Mouse (Mus musculus): ENCODE measurements around the gene Gm10197. TPM values are rescaled to one million over a fixed set of nuclear protein-coding genes. Genes with fewer than 3 reads are reported as not detected.

Gm10197 gene
- polyA plus RNA-seq, 1 experiment, result not detected

- Histone ChIP-seq H3K4me2 (ENCODE audit: low read depth) (no peak overlapping the region), H3K27me3 (ENCODE audit: control insufficient read depth, insufficient read depth, insufficient read length) (no peaks in the 10 kb centered on the region), H3K36me3 (ENCODE audit: control insufficient read depth, insufficient read depth) (no peaks in the 10 kb centered on the region), H3K79me2 (ENCODE audit: control insufficient read depth, insufficient read depth) (no peaks in the 10 kb centered on the region), H3K4me3 (no peak overlapping the region), H3ac (ENCODE audit: control insufficient read depth, insufficient read length) (no peak overlapping the region)
- TF ChIP-seq REST (IDR thresholded peaks at IDR 0.05; ENCODE audit: insufficient read depth, insufficient read length), result no peak
These were observed 43.5 kb downstream of the Gm10197 start for GRCm38 (mm10) chr19:53328116-53328515.

GRCm38 (mm10) chr19:53325578-53326295 lies 45.8 kb downstream of the Gm10197 start:
- Histone ChIP-seq H3K4me3 (peak overlapping the region; percentile 23), H3K36me3 (ENCODE audit: control insufficient read depth, insufficient read depth) (no peaks in the 10 kb centered on the region), H3K4me2 (ENCODE audit: low read depth) (peak overlapping the region; percentile 77), H3K79me2 (ENCODE audit: control insufficient read depth, insufficient read depth) (no peaks in the 10 kb centered on the region), H3ac (ENCODE audit: control insufficient read depth, insufficient read length) (no peak overlapping the region), H3K27me3 (ENCODE audit: control insufficient read depth, insufficient read depth, insufficient read length) (no peaks in the 10 kb centered on the region)
- no peak for TF ChIP-seq MAX (IDR thresholded peaks at IDR 0.05; ENCODE audit: low read depth)
- peak; percentile 39 for TF ChIP-seq POLR2A (IDR thresholded peaks at IDR 0.05; ENCODE audit: insufficient read length, low read depth)

GRCm38 (mm10) chr19:53324866-53325265 lies 46.7 kb downstream of the Gm10197 start:
- no peak for TF ChIP-seq USF1 (IDR thresholded peaks at IDR 0.05; ENCODE audit: low read depth)
- no peak for TF ChIP-seq MYOD1 (IDR thresholded peaks at IDR 0.05; ENCODE audit: control insufficient read depth in 1 of 3, insufficient read length in 2 of 3, low read depth in 2 of 3)
- no peak for TF ChIP-seq SRF (IDR thresholded peaks at IDR 0.05; ENCODE audit: control insufficient read depth, insufficient read length, low read depth)
- no peak for TF ChIP-seq POLR2AphosphoS2 (IDR thresholded peaks at IDR 0.05; ENCODE audit: insufficient read length, low read depth)

GRCm38 (mm10) chr19:53322438-53323048 lies 49.0 kb downstream of the Gm10197 start:
- TF ChIP-seq TCF12 (IDR thresholded peaks at IDR 0.05; ENCODE audit: insufficient read depth, poor library complexity, severe bottlenecking), result no peak
- no peak for TF ChIP-seq CEBPB (IDR thresholded peaks at IDR 0.05; ENCODE audit: insufficient read depth, poor library complexity, severe bottlenecking)
- no peak for TF ChIP-seq MAX (IDR thresholded peaks at IDR 0.05; ENCODE audit: low read depth)
- H3K36me3 ChIP-seq (ENCODE audit: control insufficient read depth, insufficient read depth), result no peaks in the 10 kb centered on the region
- H3K79me2 ChIP-seq (ENCODE audit: control insufficient read depth, insufficient read depth), result no peaks in the 10 kb centered on the region
- no peak overlapping the region for H3K4me3 ChIP-seq
- H3ac ChIP-seq (ENCODE audit: control insufficient read depth, insufficient read length), result no peak overlapping the region
- no peak overlapping the region for H3K4me2 ChIP-seq (ENCODE audit: low read depth)
- H3K27me3 ChIP-seq (ENCODE audit: control insufficient read depth, insufficient read depth, insufficient read length), result no peaks in the 10 kb centered on the region

More at GRCm38 (mm10) chr19:53324866-53325265, 46.7 kb downstream of the Gm10197 start:
- Histone ChIP-seq H3K79me2 (ENCODE audit: control insufficient read depth, insufficient read depth) (no peaks in the 10 kb centered on the region), H3K4me2 (ENCODE audit: low read depth) (peak overlapping the region; percentile 77), H3K36me3 (ENCODE audit: control insufficient read depth, insufficient read depth) (no peaks in the 10 kb centered on the region), H3K27me3 (ENCODE audit: control insufficient read depth, insufficient read depth, insufficient read length) (no peaks in the 10 kb centered on the region), H3ac (ENCODE audit: control insufficient read depth, insufficient read length) (no peak overlapping the region), H3K4me3 (peak overlapping the region; percentile 23)

Other genes starting within 250 kb of the Gm10197 start
- 8.3 TPM for gene Add3, start 231.3 kb downstream of the Gm10197 start, polyA plus RNA-seq (2012; fragmentation: generic; extraction: Trizol)
- gene Mxi1, start 61.2 kb downstream of the Gm10197 start, polyA plus RNA-seq (2012; fragmentation: generic; extraction: Trizol), result 11.9 TPM
- gene Smndc1, start 18.8 kb upstream of the Gm10197 start, polyA plus RNA-seq (2012; fragmentation: generic; extraction: Trizol), result 30.8 TPM
- gene Dusp5, start 157.3 kb upstream of the Gm10197 start, polyA plus RNA-seq (2012; fragmentation: generic; extraction: Trizol), result 4.5 TPM
- 34.3 TPM for gene Nutf2-ps1, start 217.3 kb upstream of the Gm10197 start, polyA plus RNA-seq (2012; fragmentation: generic; extraction: Trizol)
- gene Smc3, start 228.6 kb upstream of the Gm10197 start, polyA plus RNA-seq (2012; fragmentation: generic; extraction: Trizol), result 6.5 TPM